Mouse (Mus musculus) forebrain, embryonic 10.5 days (tissue): ENCODE data around the gene Tpd52l1. TPM values are rescaled to one million over a fixed set of nuclear protein-coding genes. Genes with fewer than 3 reads are reported as not detected.
"Not testable (repeated sequence)": the region's sequence is repeated elsewhere in the genome, so short reads cannot be mapped to it uniquely, and the experiment has no call there.

Source experiments
- DNase-seq: peaks from one replicate; pipeline ENCODE4 v3.0.0-alpha.2; 2017; ENCODE audit warnings: low spot score; ENCODE audit errors: extremely low spot score
- H3K27ac ChIP-seq: fragments of 300-500 bp; sonication (generic); 2 replicates; pipeline ENCODE4 v1.5.1; 2016; ENCODE audit warnings: mild to moderate bottlenecking
- H3K27me3 ChIP-seq: fragments of 300-500 bp; sonication (generic); 2 replicates; pipeline ENCODE4 v1.6.1; 2016; ENCODE audit warnings: mild to moderate bottlenecking; ENCODE audit not compliant: poor library complexity, severe bottlenecking
- H3K36me3 ChIP-seq: fragments of 300-500 bp; sonication (generic); replicated peaks from 2 replicates; pipeline ENCODE4 v1.6.1; 2016; ENCODE audit warnings: mild to moderate bottlenecking, moderate library complexity
- H3K4me1 ChIP-seq: fragments of 300-500 bp; sonication (generic); 2 replicates; pipeline ENCODE4 v1.6.1; 2016
- H3K4me3 ChIP-seq: fragments of 300-500 bp; sonication (generic); 2 replicates; pipeline ENCODE4 v1.5.1; 2016; ENCODE audit warnings: mild to moderate bottlenecking, moderate library complexity
- H3K9me3 ChIP-seq: fragments of 300-500 bp; sonication (generic); 2 replicates; pipeline ENCODE4 v1.6.1; 2016; ENCODE audit warnings: mild to moderate bottlenecking, moderate library complexity
- WGBS: fragments of 180-500 bp; shearing (Covaris S2); methylation state at CpG from one replicate; pipeline ENCODE4 v1.1.7; 2016; 5-methylcytosine and 5-hydroxymethylcytosine counted together
- polyA plus RNA-seq: library from polyadenylated mRNA; unstranded; fragments of >200 nt; fragmentation: Nextera tagmentation; extraction: Ambion mirVana; gene quantifications from 2 replicates; pipeline ENCODE4 v1.2.1, GENCODE M21; 2016

Gene Tpd52l1
- polyA plus RNA-seq, 1 experiment from 2014 or later: 27.6 TPM

DNA sequence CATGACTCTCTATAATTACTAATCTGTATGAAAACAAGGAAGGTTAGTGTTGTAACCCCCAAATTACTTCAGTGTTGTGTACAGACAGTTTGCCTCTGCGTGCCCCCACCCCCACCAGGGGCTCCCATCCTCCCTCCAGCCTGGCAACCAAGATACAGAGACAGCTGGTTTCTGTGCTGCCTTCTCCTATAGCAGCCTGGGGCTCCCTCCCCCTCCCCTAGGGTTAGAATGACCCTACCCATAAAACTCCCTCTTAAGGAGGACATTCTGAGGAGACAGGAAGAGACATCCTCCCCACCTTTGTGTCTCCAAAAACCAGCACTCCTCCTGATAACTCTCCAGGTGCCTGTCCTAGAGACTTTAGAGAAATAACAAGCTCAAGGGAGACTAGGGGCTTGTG, 52.8 kb downstream of the Tpd52l1 start:
- no peak overlapping the region for H3K27ac ChIP-seq
- H3K27me3 ChIP-seq: peaks cover 14% of the 10 kb centered on the region
- H3K9me3 ChIP-seq: no peaks in the 10 kb centered on the region
- H3K4me1 ChIP-seq: 0 out of 2 replicates have a peak, but pooled peaks cover 3% of the 10 kb centered on the region
- WGBS: 63% methylated on average over 1 of the region's 1 CpGs
- no peak for DNase-seq
- H3K4me3 ChIP-seq: no peak overlapping the region
- H3K36me3 ChIP-seq: no peaks in the 10 kb centered on the region

GRCm38 (mm10) chr10:31390777-31391395, 54.9 kb downstream of the Tpd52l1 start:
- Histone ChIP-seq H3K4me1 (0 out of 2 replicates have a peak, but pooled peaks cover 3% of the 10 kb centered on the region), H3K27ac (no peak overlapping the region), H3K27me3 (peaks cover 20% of the 10 kb centered on the region), H3K36me3 (no peaks in the 10 kb centered on the region), H3K9me3 (no peaks in the 10 kb centered on the region), H3K4me3 (no peak overlapping the region)
- no peak for DNase-seq
- 72% methylated on average over 4 of the region's 4 CpGs for WGBS

DNA sequence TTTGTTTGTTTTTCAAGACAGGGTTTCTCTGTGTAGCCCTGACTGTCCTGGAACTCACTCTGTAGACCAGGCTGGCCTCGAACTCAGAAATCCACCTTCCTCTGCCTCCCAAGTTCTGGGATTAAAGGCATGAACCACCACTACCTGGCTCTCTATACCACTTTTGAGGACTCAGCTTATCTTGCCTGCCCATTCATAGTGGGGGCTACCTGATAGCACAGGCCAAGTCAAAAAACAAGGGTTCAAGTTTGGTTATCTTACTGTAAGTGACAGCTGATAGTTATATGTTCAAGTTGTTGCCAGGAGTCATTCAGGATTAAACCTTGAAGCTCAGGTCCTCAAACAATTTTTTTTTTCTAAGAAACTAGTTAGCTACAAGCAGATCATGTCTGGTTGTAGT, 57.2 kb downstream of the Tpd52l1 start:
- H3K4me3 ChIP-seq, DNase-seq, H3K27ac ChIP-seq, H3K4me1 ChIP-seq, H3K36me3 ChIP-seq, H3K9me3 ChIP-seq: not testable (repeated sequence)
- 89% methylated on average over 1 of the region's 1 CpGs for WGBS
- H3K27me3 ChIP-seq: peaks cover 37% of the 10 kb centered on the region

DNA sequence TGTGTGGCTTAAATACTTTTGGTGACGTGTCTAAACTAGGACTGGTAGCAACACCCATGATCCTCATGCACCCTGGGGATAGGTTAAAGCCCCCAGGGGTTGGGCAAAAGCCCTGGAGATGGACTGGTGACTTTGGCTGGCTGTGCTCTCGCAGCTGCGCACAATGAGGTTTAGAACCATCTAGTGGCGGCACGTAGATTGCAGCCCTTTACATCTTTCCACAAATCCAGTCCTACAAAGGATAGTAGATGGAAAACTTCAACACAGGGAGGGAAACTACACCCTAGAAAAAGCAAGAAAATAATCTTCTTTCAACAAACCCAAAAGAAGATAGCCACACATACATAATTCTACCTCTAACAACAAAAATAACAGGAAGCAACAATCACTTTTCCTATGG, 75.6 kb downstream of the Tpd52l1 start:
- not testable (repeated sequence) for DNase-seq, H3K36me3 ChIP-seq, H3K27me3 ChIP-seq, H3K9me3 ChIP-seq, H3K4me3 ChIP-seq, H3K4me1 ChIP-seq, H3K27ac ChIP-seq
- 11% methylated on average over 4 of the region's 5 CpGs for WGBS

- no peaks in the 10 kb centered on the region for H3K4me1 ChIP-seq
- no peak overlapping the region for H3K4me3 ChIP-seq
- 85% methylated on average over 4 of the region's 4 CpGs for WGBS
- H3K27me3 ChIP-seq: no peaks in the 10 kb centered on the region
- no peaks in the 10 kb centered on the region for H3K36me3 ChIP-seq
- H3K27ac ChIP-seq: no peak overlapping the region
- peaks cover 5% of the 10 kb centered on the region; the same call in 1 of the 2 replicates for H3K9me3 ChIP-seq
- no peak for DNase-seq
Measured at GRCm38 (mm10) chr10:31359749-31360148, 86.0 kb downstream of the Tpd52l1 start.

GRCm38 (mm10) chr10:31354886-31355461, 90.8 kb downstream of the Tpd52l1 start:
- no peak overlapping the region for H3K4me3 ChIP-seq
- H3K36me3 ChIP-seq: no peaks in the 10 kb centered on the region
- no peak overlapping the region for H3K27ac ChIP-seq
- no peaks in the 10 kb centered on the region for H3K9me3 ChIP-seq
- WGBS: 88% methylated on average over 7 of the region's 7 CpGs
- no peaks in the 10 kb centered on the region for H3K4me1 ChIP-seq
- H3K27me3 ChIP-seq: no peaks in the 10 kb centered on the region
- no peak for DNase-seq

DNA sequence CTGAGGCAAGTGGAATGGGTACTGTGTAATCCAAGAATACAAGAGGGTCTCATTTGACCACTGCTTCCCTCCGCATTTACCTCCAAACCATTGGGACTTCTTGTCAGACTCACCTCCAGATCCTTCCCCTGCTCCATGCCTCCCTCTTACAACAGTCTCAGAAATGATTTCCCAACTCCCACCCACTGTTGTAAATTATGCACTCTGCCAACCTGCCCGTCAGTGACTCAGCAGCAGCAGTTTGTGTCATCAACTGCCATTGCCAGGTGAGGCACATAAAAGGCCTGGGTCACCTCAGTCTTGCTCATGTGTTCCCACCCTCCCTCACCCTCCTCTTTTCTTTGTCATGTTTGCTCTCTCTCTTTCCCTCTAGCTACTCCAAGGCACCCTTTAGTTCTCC, 91.6 kb downstream of the Tpd52l1 start:
- Histone ChIP-seq H3K27me3 (no peaks in the 10 kb centered on the region), H3K9me3 (no peaks in the 10 kb centered on the region), H3K36me3 (no peaks in the 10 kb centered on the region), H3K27ac (no peak overlapping the region), H3K4me3 (no peak overlapping the region), H3K4me1 (no peaks in the 10 kb centered on the region)
- WGBS: 77% methylated on average over 2 of the region's 2 CpGs
- no peak for DNase-seq

DNA sequence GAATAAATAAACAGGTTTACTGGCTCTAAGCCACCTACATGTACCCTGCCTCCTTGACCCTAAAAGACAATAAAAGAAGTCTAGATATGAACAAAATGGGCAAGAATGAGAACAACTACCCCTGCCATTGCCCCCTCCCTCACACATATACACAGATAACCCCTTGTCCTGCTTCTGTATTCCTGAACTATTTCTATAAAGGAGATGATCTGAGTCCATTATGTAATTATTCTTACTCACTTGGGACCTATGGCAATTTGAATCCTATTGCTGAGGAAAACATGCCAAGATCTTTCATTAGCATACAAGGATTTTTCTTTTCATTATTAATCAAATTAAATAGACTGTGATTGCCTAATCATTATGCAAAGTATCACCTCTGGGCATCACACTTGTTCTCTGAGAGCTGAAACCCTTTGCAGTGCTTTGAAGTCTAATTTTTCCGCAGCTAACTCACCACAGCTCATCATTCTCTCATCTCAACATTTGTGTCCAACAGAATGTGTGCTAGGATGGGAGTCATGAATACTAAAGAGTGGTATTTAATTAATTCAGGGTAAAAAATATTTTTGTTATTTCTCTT, 92.8 kb downstream of the Tpd52l1 start:
- no peak overlapping the region for H3K4me3 ChIP-seq
- no peaks in the 10 kb centered on the region for H3K4me1 ChIP-seq
- no peak for DNase-seq
- no peaks in the 10 kb centered on the region for H3K27me3 ChIP-seq
- no peaks in the 10 kb centered on the region for H3K9me3 ChIP-seq
- 81% methylated on average over 1 of the region's 1 CpGs for WGBS
- H3K36me3 ChIP-seq: no peaks in the 10 kb centered on the region
- H3K27ac ChIP-seq: no peak overlapping the region

DNA sequence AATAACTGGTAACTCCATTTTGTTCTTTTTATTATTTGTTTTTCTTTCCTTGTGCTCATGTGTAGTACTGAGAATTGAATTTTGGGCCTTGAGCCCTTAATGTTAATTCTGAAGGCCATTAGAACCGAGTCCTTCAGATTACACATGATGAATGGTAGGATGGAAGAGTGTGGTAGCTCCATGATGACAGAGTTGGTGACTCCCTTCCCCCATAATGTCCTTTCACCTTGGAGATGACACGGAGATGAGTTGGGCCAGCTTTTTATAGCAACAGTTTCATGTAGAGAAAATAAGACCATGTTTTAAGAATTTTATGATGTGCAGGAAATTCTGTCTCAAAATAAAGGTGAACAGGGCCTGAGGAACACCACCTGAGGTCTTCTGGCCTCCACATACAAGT, 94.7 kb downstream of the Tpd52l1 start:
- Histone ChIP-seq H3K36me3 (no peaks in the 10 kb centered on the region), H3K4me1 (no peaks in the 10 kb centered on the region), H3K27ac (no peak overlapping the region), H3K27me3 (no peaks in the 10 kb centered on the region), H3K4me3 (no peak overlapping the region), H3K9me3 (no peaks in the 10 kb centered on the region)
- DNase-seq: no peak
- 87% methylated on average over 2 of the region's 2 CpGs for WGBS

- Histone ChIP-seq H3K4me3 (no peak overlapping the region), H3K9me3 (no peaks in the 10 kb centered on the region), H3K4me1 (peaks cover 6% of the 10 kb centered on the region), H3K27ac (no peak overlapping the region), H3K27me3 (no peaks in the 10 kb centered on the region), H3K36me3 (no peaks in the 10 kb centered on the region)
- 88% methylated on average over 8 of the region's 8 CpGs for WGBS
- DNase-seq: no peak
Measured at GRCm38 (mm10) chr10:31346401-31346800, 99.4 kb downstream of the Tpd52l1 start.

- WGBS: 90% methylated on average over 5 of the region's 5 CpGs
- Histone ChIP-seq H3K27ac (no peak overlapping the region), H3K4me1 (no peaks in the 10 kb centered on the region), H3K4me3 (no peak overlapping the region), H3K27me3 (no peaks in the 10 kb centered on the region), H3K36me3 (no peaks in the 10 kb centered on the region), H3K9me3 (no peaks in the 10 kb centered on the region)
- no peak for DNase-seq
Measured at GRCm38 (mm10) chr10:31336432-31336831, 109.3 kb downstream of the Tpd52l1 start.

DNA sequence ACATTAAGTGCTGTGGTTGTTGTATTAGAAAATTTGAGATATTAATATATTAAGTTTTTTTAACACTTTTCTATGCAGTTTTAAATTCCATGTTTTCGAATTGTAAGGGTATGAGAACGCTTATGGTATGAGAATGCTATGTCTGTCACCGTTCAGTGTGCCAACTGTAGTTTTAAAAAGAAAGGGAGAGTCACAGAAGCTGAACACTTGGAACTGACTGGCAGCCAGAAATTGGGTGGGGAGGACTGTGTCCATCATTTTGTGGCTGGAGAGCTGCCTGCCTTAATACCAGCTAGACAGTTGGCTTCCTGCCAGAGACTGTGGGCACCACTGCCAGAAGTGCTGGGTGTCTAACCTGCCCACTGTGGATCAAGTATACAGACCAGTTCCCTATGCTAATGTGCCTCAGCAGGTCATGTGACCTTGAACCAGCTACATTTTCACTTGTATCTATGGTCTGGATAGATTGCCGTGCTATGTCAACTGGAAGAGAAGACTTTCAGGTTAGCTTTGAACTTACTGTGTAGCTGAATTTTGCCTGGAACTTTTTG, 114.5 kb downstream of the Tpd52l1 start:
- H3K27me3 ChIP-seq: no peaks in the 10 kb centered on the region
- no peaks in the 10 kb centered on the region for H3K4me1 ChIP-seq
- peaks cover 28% of the 10 kb centered on the region for H3K36me3 ChIP-seq
- H3K4me3 ChIP-seq: no peak overlapping the region
- 89% methylated on average over 4 of the region's 4 CpGs for WGBS
- no peak for DNase-seq
- H3K27ac ChIP-seq: no peak overlapping the region
- H3K9me3 ChIP-seq: no peaks in the 10 kb centered on the region

- DNase-seq: no peak
- H3K4me1 ChIP-seq: no peaks in the 10 kb centered on the region
- peaks cover 36% of the 10 kb centered on the region for H3K36me3 ChIP-seq
- no peaks in the 10 kb centered on the region for H3K27me3 ChIP-seq
- no peak overlapping the region for H3K4me3 ChIP-seq
- no peak overlapping the region for H3K27ac ChIP-seq
- no peaks in the 10 kb centered on the region for H3K9me3 ChIP-seq
- WGBS: 92% methylated on average over 3 of the region's 3 CpGs
Measured at GRCm38 (mm10) chr10:31330286-31330962, 115.3 kb downstream of the Tpd52l1 start.
